Mouse (Mus musculus) thymus, adult 2 months (tissue): ENCODE measurements at regions not wholly inside any gene's neighbourhood (a gene's known extent, or its start where the extent isn't known, plus 50 kb on each side); places are given as distances from the start of the nearest gene placed in this dataset.

Experiments used
- DNase-seq: peaks from one replicate; pipeline ENCODE4 v3.0.0; 2021
- H3K27ac ChIP-seq: fragments of 200-500 bp; 2 replicates; pipeline ENCODE4 v1.5.1; 2012; ENCODE audit warnings: low read length, control low read depth; ENCODE audit not compliant: control insufficient read depth, insufficient read depth
- H3K27me3 ChIP-seq: fragments of 200-500 bp; 2 replicates; pipeline ENCODE4 v1.6.1; 2012; ENCODE audit warnings: mild to moderate bottlenecking, low read length, moderate library complexity, mixed read lengths; ENCODE audit not compliant: control insufficient read depth, insufficient read depth
- H3K36me3 ChIP-seq: fragments of 200-500 bp; 2 replicates; pipeline ENCODE4 v1.6.1; 2012; ENCODE audit warnings: mild to moderate bottlenecking, low read length, moderate library complexity; ENCODE audit not compliant: control insufficient read depth, insufficient read depth
- H3K4me1 ChIP-seq: fragments of 200-500 bp; replicated peaks from 2 replicates; pipeline ENCODE4 v1.6.1; 2012; ENCODE audit warnings: low read length; ENCODE audit not compliant: control insufficient read depth, insufficient read depth
- H3K4me3 ChIP-seq: fragments of 200-500 bp; 2 replicates; pipeline ENCODE4 v1.5.1; 2012; ENCODE audit warnings: mild to moderate bottlenecking, low read length, control low read depth, moderate library complexity; ENCODE audit not compliant: control insufficient read depth, insufficient read depth
- CTCF ChIP-seq: fragments of 200-500 bp; IDR thresholded peaks from 2 replicates; pipeline ENCODE4 v1.5.1; 2012; ENCODE audit warnings: mild to moderate bottlenecking, control low read depth, low read length, moderate library complexity, borderline replicate concordance; ENCODE audit not compliant: control insufficient read depth, poor library complexity, insufficient read depth; ENCODE audit errors: extremely low read depth
- POLR2A ChIP-seq: fragments of 200-500 bp; IDR thresholded peaks from 2 replicates; pipeline ENCODE4 v1.6.1; 2012; ENCODE audit warnings: mild to moderate bottlenecking, low read length, control low read depth, moderate library complexity; ENCODE audit not compliant: control insufficient read depth, poor library complexity, insufficient read depth; ENCODE audit errors: extremely low read depth
- WGBS: fragments of 180-500 bp; shearing (Covaris S2); methylation state at CpG from one replicate; pipeline ENCODE4 v1.1.7; 2018; 5-methylcytosine and 5-hydroxymethylcytosine counted together

GRCm38 (mm10) chr15:88370366-88370765 is 229.7 kb upstream of the Zdhhc25 start:
- Histone ChIP-seq H3K4me3 (no peak overlapping the region), H3K27me3 (no peaks in the 10 kb centered on the region), H3K36me3 (no peaks in the 10 kb centered on the region), H3K4me1 (no peaks in the 10 kb centered on the region), H3K27ac (no peak overlapping the region)
- WGBS = 86% methylated on average over 5 of the region's 5 CpGs
- no peak for TF ChIP-seq CTCF
- TF ChIP-seq POLR2A = no peak
- no peak for DNase-seq

- H3K27me3 ChIP-seq = no peaks in the 10 kb centered on the region
- H3K4me1 ChIP-seq = no peaks in the 10 kb centered on the region
- no peak for TF ChIP-seq POLR2A
- TF ChIP-seq CTCF = no peak
- no peak for DNase-seq
- no peak overlapping the region for H3K4me3 ChIP-seq
- H3K36me3 ChIP-seq = no peaks in the 10 kb centered on the region
- H3K27ac ChIP-seq = no peak overlapping the region
- WGBS = 82% methylated on average over 8 of the region's 8 CpGs
Observed at GRCm38 (mm10) chr15:88372039-88372438, 228.1 kb upstream of the Zdhhc25 start.

- WGBS = 76% methylated on average over 6 of the region's 6 CpGs
- H3K27me3 ChIP-seq = no peaks in the 10 kb centered on the region
- no peak overlapping the region for H3K4me3 ChIP-seq
- H3K27ac ChIP-seq = no peak overlapping the region
- no peaks in the 10 kb centered on the region for H3K36me3 ChIP-seq
- TF ChIP-seq CTCF (no peak), POLR2A (no peak)
- H3K4me1 ChIP-seq = no peaks in the 10 kb centered on the region
- DNase-seq = no peak
Observed at GRCm38 (mm10) chr15:88373923-88374322, 226.2 kb upstream of the Zdhhc25 start.

- H3K27ac ChIP-seq = no peak overlapping the region
- no peaks in the 10 kb centered on the region for H3K36me3 ChIP-seq
- TF ChIP-seq POLR2A (no peak), CTCF (no peak)
- H3K4me3 ChIP-seq = no peak overlapping the region
- no peaks in the 10 kb centered on the region for H3K4me1 ChIP-seq
- no peaks in the 10 kb centered on the region for H3K27me3 ChIP-seq
- WGBS = 85% methylated on average over 7 of the region's 7 CpGs
- DNase-seq = no peak
Observed at GRCm38 (mm10) chr15:88379342-88379741, 220.8 kb upstream of the Zdhhc25 start.

GRCm38 (mm10) chr15:88379951-88380623 is 220.0 kb upstream of the Zdhhc25 start:
- no peak for TF ChIP-seq CTCF
- Histone ChIP-seq H3K4me3 (no peak overlapping the region), H3K36me3 (no peaks in the 10 kb centered on the region), H3K27me3 (no peaks in the 10 kb centered on the region), H3K27ac (no peak overlapping the region), H3K4me1 (no peaks in the 10 kb centered on the region)
- 26% methylated on average over 6 of the region's 6 CpGs for WGBS
- no peak for DNase-seq

- Histone ChIP-seq H3K4me3 (no peak overlapping the region), H3K27me3 (no peaks in the 10 kb centered on the region), H3K4me1 (no peaks in the 10 kb centered on the region), H3K27ac (no peak overlapping the region), H3K36me3 (no peaks in the 10 kb centered on the region)
- no peak for DNase-seq
- 53% methylated on average over 10 of the region's 10 CpGs for WGBS
- TF ChIP-seq CTCF (no peak), POLR2A (no peak)
Observed at GRCm38 (mm10) chr15:88381419-88381818, 218.7 kb upstream of the Zdhhc25 start.

GRCm38 (mm10) chr15:88385943-88386342 is 214.2 kb upstream of the Zdhhc25 start:
- no peak overlapping the region for H3K27ac ChIP-seq
- no peaks in the 10 kb centered on the region for H3K27me3 ChIP-seq
- 83% methylated on average over 2 of the region's 2 CpGs for WGBS
- no peak overlapping the region for H3K4me3 ChIP-seq
- no peaks in the 10 kb centered on the region for H3K36me3 ChIP-seq
- TF ChIP-seq POLR2A (no peak), CTCF (no peak)
- no peak for DNase-seq
- H3K4me1 ChIP-seq = no peaks in the 10 kb centered on the region
